Mouse (Mus musculus): ENCODE data around the gene Arhgef10l. TPM values are rescaled to one million over a fixed set of nuclear protein-coding genes. Genes with fewer than 3 reads are reported as not detected.

Gene Arhgef10l
- polyA plus RNA-seq, 1 experiment from 2014 or later = 34.1 TPM

GRCm38 (mm10) chr4:140610841-140611609, 54.8 kb downstream of the Arhgef10l start:
- no peaks in the 10 kb centered on the region for H3K27me3 ChIP-seq
- in situ Hi-C loops (cut with MboI; ENCODE audit: low pct_unique_long_range_greater_than_20kb) = no loop called here
- ATAC-seq (no peak), DNase-seq (ENCODE audit: low read depth, low spot score) (no peak)
- no peak for TF ChIP-seq CTCF (IDR thresholded peaks at IDR 0.05)
- ChIA-PET POLR2A (interaction anchor here (0.6 kb wide), 1 partner anchor 31 kb away, joined by 4 read pairs; no protein-coding TSS in a partner anchor), CTCF (interaction anchor here (1.3 kb wide), 1 partner anchor 63 kb away, joined by 3 read pairs; no protein-coding TSS in a partner anchor)

DNA sequence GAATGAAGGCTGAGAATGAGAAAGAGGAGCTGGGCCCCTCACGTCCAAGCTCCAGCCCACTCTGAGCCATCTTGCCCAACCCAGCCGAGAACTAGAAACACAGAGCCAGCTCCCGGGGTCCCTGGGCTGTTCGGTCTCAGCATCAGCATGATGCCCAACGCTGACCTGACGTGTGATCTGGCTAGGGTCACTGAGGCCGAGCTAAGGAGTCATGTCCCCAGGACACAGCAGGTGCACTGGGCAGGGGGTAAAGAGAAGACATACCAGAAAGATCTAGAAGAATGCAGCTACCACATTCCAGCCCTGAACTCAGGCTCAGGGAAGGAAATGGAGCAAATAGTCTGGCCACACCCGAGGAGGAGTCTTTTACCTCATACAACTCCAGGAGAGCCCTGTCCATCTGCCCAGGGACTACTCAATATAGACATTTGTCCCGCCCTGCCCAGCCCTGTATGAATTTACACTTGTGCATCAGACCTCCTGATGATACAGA, 57.5 kb downstream of the Arhgef10l start:
- ChIA-PET CTCF (no interaction called here), POLR2A (interaction anchor here (0.6 kb wide), 1 partner anchor 33 kb away, joined by 4 read pairs; no protein-coding TSS in a partner anchor)
- DNase-seq (ENCODE audit: low read depth, low spot score) (no peak), ATAC-seq (no peak)
- no peak for TF ChIP-seq CTCF (IDR thresholded peaks at IDR 0.05)
- in situ Hi-C loops (cut with MboI; ENCODE audit: low pct_unique_long_range_greater_than_20kb) = no loop called here
- H3K27me3 ChIP-seq = no peaks in the 10 kb centered on the region

GRCm38 (mm10) chr4:140606779-140607178, 59.0 kb downstream of the Arhgef10l start:
- POLR2A ChIA-PET = no interaction called here
- TF ChIP-seq CTCF (IDR thresholded peaks at IDR 0.05) = no peak
- in situ Hi-C loops (cut with MboI; ENCODE audit: low pct_unique_long_range_greater_than_20kb) = no loop called here
- CTCF ChIA-PET = no interaction called here
- DNase-seq (ENCODE audit: low read depth, low spot score) = no peak
- ATAC-seq = no peak
- no peaks in the 10 kb centered on the region for H3K27me3 ChIP-seq

DNA sequence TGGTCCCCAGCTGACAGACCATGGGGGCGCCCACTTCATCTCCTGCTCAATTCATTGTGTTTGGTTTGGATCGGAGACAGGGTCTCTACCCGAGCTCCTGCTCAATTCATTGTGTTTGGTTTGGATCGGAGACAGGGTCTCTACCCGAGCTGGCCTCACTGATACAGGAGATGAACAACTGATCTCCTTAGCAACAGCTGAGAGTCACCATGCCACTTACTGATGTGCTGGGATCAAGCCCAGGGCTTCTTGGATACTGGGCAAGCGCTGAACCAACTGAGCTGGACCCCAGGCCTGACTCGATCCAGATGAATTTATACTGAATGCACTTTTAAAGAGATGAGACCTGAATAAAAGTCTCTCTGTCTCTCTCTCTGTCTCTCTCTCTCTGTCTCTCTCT, 59.6 kb downstream of the Arhgef10l start:
- ATAC-seq = no peak
- H3K27me3 ChIP-seq = no peaks in the 10 kb centered on the region
- TF ChIP-seq CTCF (IDR thresholded peaks at IDR 0.05) = no peak
- POLR2A ChIA-PET = no interaction called here
- in situ Hi-C loops (cut with MboI; ENCODE audit: low pct_unique_long_range_greater_than_20kb) = no loop called here
- DNase-seq (ENCODE audit: low read depth, low spot score) = no peak
- CTCF ChIA-PET = no interaction called here

- ChIA-PET POLR2A (no interaction called here), CTCF (no interaction called here)
- no peak for ATAC-seq
- no peak for DNase-seq (ENCODE audit: low read depth, low spot score)
- no peak for TF ChIP-seq CTCF (IDR thresholded peaks at IDR 0.05)
- in situ Hi-C loops (cut with MboI; ENCODE audit: low pct_unique_long_range_greater_than_20kb) = no loop called here
- no peaks in the 10 kb centered on the region for H3K27me3 ChIP-seq
Measured at GRCm38 (mm10) chr4:140605790-140606189, 60.0 kb downstream of the Arhgef10l start.

DNA sequence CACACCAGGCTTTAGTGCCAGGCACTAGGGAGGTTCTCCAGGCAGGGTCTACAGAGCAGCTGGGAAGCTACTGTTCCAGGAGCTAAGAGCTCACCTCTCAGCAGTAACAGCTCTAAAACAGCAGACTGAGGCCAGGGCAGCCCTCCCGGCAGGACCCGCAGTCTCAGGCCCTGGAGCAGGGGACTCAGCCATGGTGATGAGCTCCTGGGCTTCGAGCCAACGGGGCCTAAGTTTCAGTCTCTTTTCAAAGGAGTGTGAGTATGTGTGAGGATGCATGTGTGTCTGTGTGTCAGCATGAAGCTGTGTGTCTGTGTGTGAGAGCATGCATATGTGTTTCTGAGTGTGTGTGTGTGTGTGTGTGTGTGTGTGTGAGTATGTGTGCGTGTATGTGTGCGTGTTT, 60.6 kb downstream of the Arhgef10l start:
- CTCF ChIA-PET = no interaction called here

GRCm38 (mm10) chr4:140604541-140604940, 61.3 kb downstream of the Arhgef10l start:
- TF ChIP-seq CTCF (IDR thresholded peaks at IDR 0.05) = no peak
- ChIA-PET POLR2A (no interaction called here), CTCF (no interaction called here)
- no peak for ATAC-seq
- DNase-seq (ENCODE audit: low read depth, low spot score) = no peak
- H3K27me3 ChIP-seq = no peaks in the 10 kb centered on the region
- in situ Hi-C loops (cut with MboI; ENCODE audit: low pct_unique_long_range_greater_than_20kb) = no loop called here

More for the DNA sequence above, 60.6 kb downstream of the Arhgef10l start:
- no peaks in the 10 kb centered on the region for H3K27me3 ChIP-seq
- POLR2A ChIA-PET = no interaction called here
- in situ Hi-C loops (cut with MboI; ENCODE audit: low pct_unique_long_range_greater_than_20kb) = no loop called here
- DNase-seq (ENCODE audit: low read depth, low spot score) = no peak
- TF ChIP-seq CTCF (IDR thresholded peaks at IDR 0.05) = no peak
- no peak for ATAC-seq

DNA sequence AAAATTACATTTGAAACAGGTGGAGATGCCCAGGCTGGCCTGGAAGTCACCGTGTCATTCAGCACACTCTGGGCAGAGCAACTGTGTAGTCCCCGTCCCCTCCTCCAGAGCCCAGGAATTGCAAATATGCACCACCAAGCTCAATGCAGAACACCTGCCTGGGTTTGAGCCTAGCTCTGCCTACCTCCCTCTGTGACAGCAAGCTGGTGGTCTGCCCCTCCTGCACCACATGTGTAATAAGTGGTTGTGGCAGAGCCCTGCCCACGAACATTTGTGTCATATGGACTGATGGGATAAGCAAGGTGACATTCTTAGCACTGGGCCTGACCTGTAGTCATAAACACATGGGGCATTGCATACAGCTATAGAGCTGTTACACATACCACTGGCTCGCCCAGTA, 63.8 kb downstream of the Arhgef10l start:
- no peaks in the 10 kb centered on the region for H3K27me3 ChIP-seq
- no peak for ATAC-seq
- CTCF ChIA-PET = no interaction called here
- in situ Hi-C loops (cut with MboI; ENCODE audit: low pct_unique_long_range_greater_than_20kb) = no loop called here
- no peak for TF ChIP-seq CTCF (IDR thresholded peaks at IDR 0.05)
- POLR2A ChIA-PET = no interaction called here
- DNase-seq (ENCODE audit: low read depth, low spot score) = no peak

GRCm38 (mm10) chr4:140601153-140601552, 64.7 kb downstream of the Arhgef10l start:
- CTCF ChIA-PET = no interaction called here
- no peak for ATAC-seq
- in situ Hi-C loops (cut with MboI; ENCODE audit: low pct_unique_long_range_greater_than_20kb) = no loop called here
- no peak for DNase-seq (ENCODE audit: low read depth, low spot score)
- no peaks in the 10 kb centered on the region for H3K27me3 ChIP-seq
- TF ChIP-seq CTCF (IDR thresholded peaks at IDR 0.05) = no peak
- POLR2A ChIA-PET = no interaction called here

DNA sequence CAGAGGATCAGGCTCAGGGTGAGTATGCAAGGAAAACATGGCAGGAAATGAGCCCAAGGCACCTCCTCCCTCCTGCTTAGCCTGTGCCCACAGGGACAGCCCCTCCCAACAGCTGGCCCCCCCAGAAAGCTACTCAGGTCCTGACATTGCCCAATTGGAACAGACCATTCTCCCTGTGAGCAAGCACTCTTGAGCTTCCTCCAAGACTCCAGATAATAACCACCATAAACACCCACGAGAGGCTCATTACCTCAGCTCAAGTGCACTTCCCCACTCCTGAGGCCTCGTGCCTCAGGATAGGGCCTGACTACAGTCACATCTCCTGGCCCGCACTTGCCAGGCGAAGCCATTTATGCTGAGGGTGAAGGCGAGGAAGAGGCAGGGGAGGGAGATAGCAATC, 67.0 kb downstream of the Arhgef10l start:
- DNase-seq (ENCODE audit: low read depth, low spot score) = no peak
- CTCF ChIA-PET = no interaction called here
- ATAC-seq = no peak
- in situ Hi-C loops (cut with MboI; ENCODE audit: low pct_unique_long_range_greater_than_20kb) = no loop called here
- H3K27me3 ChIP-seq = no peaks in the 10 kb centered on the region
- POLR2A ChIA-PET = no interaction called here
- TF ChIP-seq CTCF (IDR thresholded peaks at IDR 0.05) = no peak

GRCm38 (mm10) chr4:140597928-140598327, 67.9 kb downstream of the Arhgef10l start:
- DNase-seq (ENCODE audit: low read depth, low spot score) = no peak
- TF ChIP-seq CTCF (IDR thresholded peaks at IDR 0.05) = no peak
- no peak for ATAC-seq
- H3K27me3 ChIP-seq = no peaks in the 10 kb centered on the region
- in situ Hi-C loops (cut with MboI; ENCODE audit: low pct_unique_long_range_greater_than_20kb) = no loop called here
- POLR2A ChIA-PET = no interaction called here
- CTCF ChIA-PET = no interaction called here

DNA sequence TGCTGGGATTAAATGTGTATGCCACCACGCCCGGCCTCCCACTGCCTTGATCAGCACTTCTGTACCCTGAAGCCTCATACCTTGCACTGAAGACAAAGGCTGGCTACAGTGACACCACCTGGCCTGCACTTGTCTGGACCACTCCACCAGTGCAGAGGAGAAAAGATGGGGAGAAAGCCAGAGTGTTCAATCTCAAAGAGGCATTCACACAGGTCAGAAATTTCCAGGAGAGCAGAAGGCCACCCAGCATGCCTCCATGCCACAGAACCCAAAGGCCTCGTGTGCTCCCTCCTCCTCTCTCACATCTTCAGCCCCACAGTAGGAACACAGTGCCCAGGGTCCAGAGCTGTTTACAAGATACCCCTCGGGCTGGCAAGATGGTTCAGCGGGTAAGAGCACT, 68.4 kb downstream of the Arhgef10l start:
- in situ Hi-C loops (cut with MboI; ENCODE audit: low pct_unique_long_range_greater_than_20kb) = no loop called here
- DNase-seq (ENCODE audit: low read depth, low spot score) = no peak
- no peak for TF ChIP-seq CTCF (IDR thresholded peaks at IDR 0.05)
- ATAC-seq = no peak
- POLR2A ChIA-PET = no interaction called here
- H3K27me3 ChIP-seq = no peaks in the 10 kb centered on the region
- CTCF ChIA-PET = no interaction called here
